Mouse (Mus musculus): ENCODE measurements around the gene Sh3gl2.

DNA sequence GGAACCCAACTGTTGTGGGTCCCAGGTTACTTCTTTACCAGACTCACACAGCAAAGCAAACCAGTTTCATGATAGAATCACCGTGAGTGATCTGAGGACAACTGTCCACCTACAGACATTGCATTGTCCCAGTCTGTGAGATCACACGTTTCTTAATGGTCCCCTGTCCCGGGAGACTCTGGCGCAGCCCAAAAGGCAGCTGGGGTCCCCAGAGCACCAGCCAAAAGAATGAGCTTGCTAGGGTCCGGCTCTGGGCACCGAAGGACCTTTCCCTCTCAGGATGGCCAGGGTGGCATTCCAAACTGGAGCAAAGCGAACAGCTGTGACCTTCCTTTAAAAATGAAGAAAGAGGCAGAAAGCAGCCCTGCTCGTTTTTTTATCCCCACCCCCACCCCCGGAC is 308.9 kb downstream of the Sh3gl2 start, which contains the start of gene Adamtsl1:
- TF ChIP-seq CTCF (IDR thresholded peaks at IDR 0.05; ENCODE audit: low read depth) = no peak
- no peak for TF ChIP-seq EP300 (IDR thresholded peaks at IDR 0.05; ENCODE audit: low read depth)

Measured in liver, embryonic 14.5 days (tissue).